Mouse (Mus musculus) activated CD4-positive, CD25-positive, alpha-beta regulatory T cell, adult 4 months (primary cell): ENCODE results near the gene Extl1. TPM values are rescaled to one million over a fixed set of nuclear protein-coding genes. Genes with fewer than 3 reads are reported as not detected.

Experiments
- ATAC-seq: one replicate; pipeline ENCODE4 v1.8.0; 2017
- polyA plus RNA-seq, 2 experiments: library from polyadenylated mRNA; unstranded; fragments of 100-300 nt; shearing (Covaris generic); gene quantifications; one replicate each; pipeline ENCODE4 v1.2.1; 2017

Gene Extl1
- polyA plus RNA-seq, 2 experiments from 2014 or later, result 0.16 to 1.4 TPM

DNA sequence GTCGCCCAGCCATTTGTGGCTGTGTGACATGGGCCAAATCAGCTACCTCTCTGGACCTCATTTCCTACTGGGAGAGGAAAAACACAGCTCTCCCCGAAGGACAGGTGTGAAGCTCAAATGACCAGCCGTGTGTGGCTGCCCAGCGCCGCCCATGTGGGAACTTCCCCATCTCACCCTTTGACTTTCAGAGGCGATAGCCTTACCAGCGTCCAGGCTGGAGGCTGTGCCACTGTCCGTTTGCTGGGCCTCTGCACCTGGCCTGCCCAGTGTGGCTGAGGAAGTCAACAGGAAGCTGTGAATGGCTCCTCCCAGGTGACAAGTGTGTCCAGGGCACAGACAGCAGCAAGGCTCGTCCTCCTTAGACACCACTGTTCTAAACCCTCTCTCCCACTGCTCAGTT lies 71.9 kb downstream of the Extl1 start:
- ATAC-seq, result no peak

DNA sequence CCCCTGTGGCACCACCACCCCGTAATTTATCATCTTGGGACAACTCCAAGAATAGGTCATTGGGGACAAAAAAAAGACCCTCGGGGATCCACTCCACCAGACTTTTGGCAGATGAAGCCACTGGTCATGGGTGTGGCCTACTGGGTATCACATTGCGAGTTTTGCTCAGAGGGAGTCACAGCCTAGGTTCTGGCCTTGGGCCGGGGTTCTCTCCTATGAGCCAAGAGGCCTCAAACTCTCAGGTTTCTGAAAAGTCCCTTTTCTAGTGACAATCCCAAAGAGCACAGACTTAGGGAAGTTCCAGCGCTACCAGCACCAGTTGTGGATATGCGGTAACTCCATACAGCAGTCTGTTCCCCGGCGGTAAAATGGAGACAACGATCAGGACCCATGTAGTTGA lies 73.0 kb downstream of the Extl1 start:
- ATAC-seq, result no peak

DNA sequence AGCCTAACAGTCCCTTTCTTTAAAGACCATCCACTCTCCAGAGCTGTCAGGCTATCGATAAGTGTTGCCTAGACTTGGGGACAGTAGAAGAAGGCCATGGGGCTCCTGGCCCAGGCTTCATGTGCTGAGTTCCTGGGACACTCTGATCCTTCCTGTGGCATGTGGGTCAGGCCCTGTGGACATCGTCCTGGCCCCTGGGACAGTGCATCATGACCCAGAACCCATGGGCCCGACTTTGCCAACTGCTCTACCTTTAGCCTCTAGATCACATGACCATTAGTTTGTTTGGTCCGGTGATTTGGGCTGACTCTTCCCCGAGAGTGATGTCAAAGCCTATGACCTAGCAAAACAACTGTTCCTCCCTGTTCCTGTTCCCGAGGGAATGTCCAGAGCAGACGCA lies 73.5 kb downstream of the Extl1 start:
- ATAC-seq, result no peak

DNA sequence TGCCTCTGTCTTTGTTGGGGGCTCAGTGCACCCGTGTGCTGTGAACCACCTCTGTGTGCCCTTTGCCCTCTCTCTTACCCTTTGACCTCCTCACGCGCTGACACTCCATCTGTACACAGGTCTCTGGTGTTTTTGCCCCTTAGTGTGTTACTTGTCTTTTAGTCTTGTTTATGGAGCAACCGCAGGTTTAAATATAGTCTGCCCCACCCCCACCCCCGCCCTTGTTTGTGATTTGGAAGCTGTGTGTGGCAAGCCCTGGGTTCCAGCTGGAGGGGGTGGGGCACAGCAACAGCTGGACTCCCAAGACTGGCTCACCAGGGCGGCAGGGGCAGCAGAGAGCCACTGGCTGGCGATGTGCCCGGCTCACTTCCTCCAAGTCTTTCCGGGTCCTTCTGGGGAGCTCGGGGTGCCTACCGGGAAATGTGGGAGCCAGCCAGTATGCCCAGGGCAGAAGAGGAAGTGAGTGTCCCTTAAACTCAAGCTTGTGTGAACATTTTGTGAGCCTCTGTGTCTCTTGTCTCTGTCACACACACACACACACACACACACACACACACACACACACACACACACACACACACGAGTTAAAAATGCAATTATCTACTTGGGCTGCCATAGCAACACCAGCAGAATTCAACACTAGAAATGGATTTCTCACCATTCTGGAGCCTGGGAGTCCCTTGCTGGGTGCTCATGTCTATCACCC lies 76.1 kb downstream of the Extl1 start:
- ATAC-seq, result no peak

DNA sequence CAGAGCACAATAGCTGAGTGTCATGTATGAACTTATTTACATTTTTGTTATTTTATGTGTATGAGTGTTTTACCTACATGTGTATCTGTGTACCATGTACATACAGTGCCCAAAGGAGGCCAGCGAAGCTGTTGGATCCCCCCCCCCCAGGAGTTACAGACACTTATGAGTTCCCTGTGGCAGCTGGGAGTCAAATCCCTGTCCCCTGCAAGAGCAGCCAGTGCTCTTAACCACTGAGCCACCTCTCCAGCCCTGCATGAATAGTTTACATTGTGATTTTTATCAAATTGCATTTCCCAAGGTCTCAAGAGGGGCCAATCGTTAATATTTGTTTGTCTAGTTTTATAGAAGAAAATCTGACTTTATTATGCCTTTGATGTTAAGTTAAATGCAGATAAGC lies 76.7 kb downstream of the Extl1 start:
- no peak for ATAC-seq

Other genes with a start within 250 kb of the Extl1 start
- gene Cep85, start 196.7 kb downstream of the Extl1 start, polyA plus RNA-seq, result 100 to 1,000 TPM in 1 of 2 experiments, 10 to 100 TPM in 1; 63.2 to 139 TPM
- under 1 TPM in 1 of 2 experiments, not detected in 1; 0.15 TPM for gene Gm7534, start 180.8 kb downstream of the Extl1 start, polyA plus RNA-seq
- not detected for gene Catsper4, start 156.5 kb downstream of the Extl1 start, polyA plus RNA-seq
- gene Cnksr1, start 145.5 kb downstream of the Extl1 start, polyA plus RNA-seq, result not detected
- 1 to 10 TPM in 1 of 2 experiments, under 1 TPM in 1; 0.37 to 6.4 TPM for gene E130218I03Rik, start 140.2 kb downstream of the Extl1 start, polyA plus RNA-seq
- gene Zfp593, start 138.3 kb downstream of the Extl1 start, polyA plus RNA-seq, result 1 to 10 TPM; 5.1 to 6.4 TPM
- gene Gm30191, start 136.9 kb downstream of the Extl1 start, polyA plus RNA-seq, result not detected
- not detected for gene Grrp1, start 129.7 kb downstream of the Extl1 start, polyA plus RNA-seq
- 10 to 100 TPM; 17.2 to 19.1 TPM for gene Pdik1l, start 96.0 kb downstream of the Extl1 start, polyA plus RNA-seq
- not detected for gene Trim63, start 68.7 kb downstream of the Extl1 start, polyA plus RNA-seq
- under 1 TPM; 0.24 to 0.85 TPM for gene Slc30a2, start 40.7 kb downstream of the Extl1 start, polyA plus RNA-seq
- under 1 TPM; 0.70 to 0.90 TPM for gene Pafah2, start 12.5 kb upstream of the Extl1 start, polyA plus RNA-seq
- gene Stmn1, start 84.5 kb upstream of the Extl1 start, polyA plus RNA-seq, result 100 to 1,000 TPM; 262 to 341 TPM
- gene Paqr7, start 112.8 kb upstream of the Extl1 start, polyA plus RNA-seq, result 10 to 100 TPM; 23.9 to 27.1 TPM
- 1 to 10 TPM in 1 of 2 experiments, under 1 TPM in 1; 0.70 to 3.2 TPM for gene Aunip, start 127.1 kb upstream of the Extl1 start, polyA plus RNA-seq
- 10 to 100 TPM; 86.0 to 87.7 TPM for gene Mtfr1l, start 151.5 kb upstream of the Extl1 start, polyA plus RNA-seq
- under 1 TPM in 1 of 2 experiments, not detected in 1; 0.48 TPM for gene Selenon, start 168.3 kb upstream of the Extl1 start, polyA plus RNA-seq